Mouse (Mus musculus) midbrain, embryonic 16.5 days (tissue): ENCODE measurements around the gene LTO1. TPM values are rescaled to one million over a fixed set of nuclear protein-coding genes. Genes with fewer than 3 reads are reported as not detected.
"Not testable (repeated sequence)": the region's sequence is repeated elsewhere in the genome, so short reads cannot be mapped to it uniquely, and the experiment has no call there.

Experiments
- ATAC-seq: fragments of 200-750 bp; cut with Nextera tagmentation; 2 replicates; pipeline ENCODE4 v1.8.0; 2017; ENCODE audit warnings: moderate TSS enrichment
- H3K27ac ChIP-seq: fragments of 300-500 bp; sonication (generic); 2 replicates; pipeline ENCODE4 v1.5.1; 2014; ENCODE audit warnings: mild to moderate bottlenecking, low read length, mixed read lengths
- H3K27me3 ChIP-seq: fragments of 300-500 bp; sonication (generic); 2 replicates; pipeline ENCODE4 v1.6.1; 2014; ENCODE audit warnings: low read depth, low read length, mixed read lengths; ENCODE audit not compliant: control insufficient read depth, insufficient read depth
- H3K36me3 ChIP-seq: fragments of 300-500 bp; sonication (generic); 2 replicates; pipeline ENCODE4 v1.6.1; 2014; ENCODE audit warnings: mild to moderate bottlenecking, low read length, moderate library complexity, mixed read lengths; ENCODE audit not compliant: control insufficient read depth, insufficient read depth
- H3K4me1 ChIP-seq: fragments of 300-500 bp; sonication (generic); 2 replicates; pipeline ENCODE4 v1.6.1; 2014; ENCODE audit warnings: mild to moderate bottlenecking, low read length, mixed read lengths; ENCODE audit not compliant: control insufficient read depth, insufficient read depth
- H3K4me2 ChIP-seq: fragments of 300-500 bp; sonication (generic); 2 replicates; pipeline ENCODE4 v1.6.1; 2014; ENCODE audit warnings: mild to moderate bottlenecking, low read length, mixed read lengths
- H3K4me3 ChIP-seq: fragments of 300-500 bp; sonication (generic); 2 replicates; pipeline ENCODE4 v1.5.1; 2014; ENCODE audit warnings: low read depth, mild to moderate bottlenecking, low read length, moderate library complexity, mixed read lengths
- H3K9ac ChIP-seq: fragments of 300-500 bp; sonication (generic); 2 replicates; pipeline ENCODE4 v1.6.1; 2014; ENCODE audit warnings: low read depth, low read length, mixed read lengths
- H3K9me3 ChIP-seq: fragments of 300-500 bp; sonication (generic); replicated peaks from 2 replicates; pipeline ENCODE4 v1.6.1; 2014; ENCODE audit warnings: mild to moderate bottlenecking, low read length, mixed read lengths; ENCODE audit not compliant: control insufficient read depth, poor library complexity, severe bottlenecking
- WGBS: fragments of 180-500 bp; shearing (Covaris S2); extraction: QIAGEN DNeasy Blood & Tissue Kit; methylation state at CpG from one replicate; pipeline ENCODE4 v1.1.7; 2014; 5-methylcytosine and 5-hydroxymethylcytosine counted together
- polyA plus RNA-seq: library from polyadenylated mRNA; unstranded; fragments of >200 nt; fragmentation: Nextera tagmentation; extraction: Ambion mirVana; gene quantifications from 2 replicates; pipeline ENCODE4 v1.2.1, GENCODE M21; 2015

LTO1 gene
- polyA plus RNA-seq, 1 experiment from 2014 or later, result 31.1 TPM

DNA sequence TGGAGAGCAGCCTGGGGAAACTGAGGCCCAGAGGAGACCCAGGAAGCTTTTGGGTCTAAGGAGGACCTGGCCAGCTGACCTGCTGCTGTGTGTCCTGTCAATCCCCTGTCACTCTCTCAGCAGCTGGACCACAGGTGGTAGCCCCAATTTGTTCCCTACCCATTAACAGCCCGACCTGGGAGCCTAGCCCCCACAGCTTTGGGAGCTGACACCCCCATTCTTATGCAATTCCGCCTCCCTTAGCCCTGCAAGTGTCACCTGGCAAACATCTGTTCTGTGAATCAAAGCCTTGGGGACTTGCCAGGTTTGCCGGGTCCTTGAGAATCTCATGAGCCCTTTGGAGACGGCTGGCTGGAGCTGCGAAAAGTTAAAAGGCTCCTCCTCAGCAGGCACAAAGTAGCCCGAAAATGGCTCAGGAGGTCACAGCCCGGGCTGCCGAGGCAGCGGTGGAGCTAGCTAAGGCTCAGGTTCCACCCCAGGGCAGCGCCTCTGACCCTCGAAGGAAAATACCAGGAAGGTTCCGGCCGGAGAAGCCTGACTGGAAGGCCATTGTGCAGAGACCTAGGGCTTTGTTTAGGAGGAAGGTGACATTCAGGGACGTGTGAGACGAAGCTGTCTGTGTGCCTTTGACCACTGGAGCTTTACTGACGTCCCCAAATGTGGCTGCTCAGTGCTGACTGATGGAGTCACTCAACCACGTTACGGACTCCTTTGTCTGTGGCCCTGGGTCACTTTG is 26.2 kb upstream of the LTO1 start:
- WGBS, result 5% methylated on average over 18 of the region's 18 CpGs
- no peak for ATAC-seq
- no peak overlapping the region for H3K4me2 ChIP-seq

DNA sequence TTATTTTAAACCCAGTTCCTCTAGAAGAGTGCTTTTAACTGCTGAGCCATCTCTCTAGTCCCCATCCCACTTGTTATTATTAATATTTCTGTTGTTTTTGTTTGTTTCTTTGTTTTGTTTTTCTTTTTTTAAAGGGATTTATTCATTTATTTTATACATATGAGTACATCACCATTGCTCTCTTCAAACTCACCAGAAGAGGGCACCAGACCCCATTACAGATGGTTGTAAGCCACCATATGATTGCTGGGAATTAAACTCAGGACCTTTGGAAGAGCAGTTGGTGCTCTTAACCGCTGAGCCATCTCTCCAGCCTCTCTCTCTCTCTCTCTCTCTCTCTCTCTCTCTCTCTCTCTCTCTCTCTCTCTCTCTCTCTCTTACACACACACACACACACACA is 24.2 kb upstream of the LTO1 start:
- not testable (repeated sequence) for H3K36me3 ChIP-seq, ATAC-seq, H3K4me3 ChIP-seq, H3K4me1 ChIP-seq, H3K9me3 ChIP-seq, H3K27me3 ChIP-seq, H3K27ac ChIP-seq, H3K4me2 ChIP-seq, H3K9ac ChIP-seq
- WGBS, result 100% methylated on average over 1 of the region's 1 CpGs

More for the DNA sequence above, 26.2 kb upstream of the LTO1 start:
- Histone ChIP-seq H3K36me3 (no peaks in the 10 kb centered on the region), H3K4me1 (no peaks in the 10 kb centered on the region), H3K4me3 (no peak overlapping the region), H3K27ac (no peak overlapping the region), H3K9me3 (no peaks in the 10 kb centered on the region), H3K27me3 (no peaks in the 10 kb centered on the region; the same call in none of the 2 replicates), H3K9ac (no peak overlapping the region)

DNA sequence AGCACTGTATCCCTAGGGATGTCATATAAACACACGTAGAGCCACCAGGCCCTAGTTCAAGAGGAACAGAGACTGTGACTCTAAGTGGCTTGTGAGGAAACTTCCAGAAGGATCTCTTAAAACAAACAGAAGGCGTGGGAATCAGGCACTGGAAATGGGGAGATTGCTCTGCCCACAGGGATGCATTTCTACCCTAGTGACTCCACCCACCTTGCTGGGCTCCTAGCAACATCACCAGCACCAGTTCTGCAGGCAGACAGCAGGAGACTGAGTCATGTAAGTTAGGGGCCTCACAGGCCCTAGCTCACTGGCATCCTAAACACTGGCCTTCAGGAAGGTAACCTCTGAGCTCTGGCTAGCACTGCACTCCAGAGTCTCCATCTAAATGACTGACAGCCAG is 23.0 kb upstream of the LTO1 start:
- Histone ChIP-seq H3K27me3 (peaks cover 5% of the 10 kb centered on the region), H3K9me3 (no peaks in the 10 kb centered on the region), H3K36me3 (no peaks in the 10 kb centered on the region), H3K9ac (no peak overlapping the region), H3K4me1 (peaks cover 19% of the 10 kb centered on the region), H3K4me2 (no peak overlapping the region), H3K27ac (no peak overlapping the region), H3K4me3 (no peak overlapping the region)
- ATAC-seq, result no peak
- WGBS, result 86% methylated on average over 2 of the region's 2 CpGs

DNA sequence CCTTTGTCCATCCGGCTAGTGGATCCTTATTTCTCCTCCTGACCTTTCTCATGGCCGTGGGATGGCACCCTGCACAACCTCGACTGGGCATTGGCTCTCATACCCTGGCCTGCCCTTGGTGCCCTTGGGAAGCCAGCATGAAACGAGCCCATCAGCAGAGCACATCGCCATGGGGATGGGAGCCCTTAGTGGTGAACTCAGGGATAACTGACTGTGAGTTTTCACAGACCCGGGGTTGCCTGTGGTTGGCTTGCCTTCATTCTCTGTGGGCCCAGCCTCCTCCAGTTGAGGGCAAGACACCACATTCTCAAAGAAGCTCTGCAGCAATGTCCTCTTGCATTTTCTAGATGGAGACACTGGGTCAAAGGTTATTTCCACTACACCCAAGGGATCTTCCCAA is 22.6 kb upstream of the LTO1 start:
- Histone ChIP-seq H3K4me3 (no peak overlapping the region), H3K36me3 (no peaks in the 10 kb centered on the region), H3K9ac (no peak overlapping the region), H3K4me2 (no peak overlapping the region), H3K27ac (no peak overlapping the region), H3K4me1 (peaks cover 21% of the 10 kb centered on the region), H3K27me3 (peaks cover 5% of the 10 kb centered on the region), H3K9me3 (no peaks in the 10 kb centered on the region)
- no peak for ATAC-seq
- WGBS, result 53% methylated on average over 6 of the region's 6 CpGs

DNA sequence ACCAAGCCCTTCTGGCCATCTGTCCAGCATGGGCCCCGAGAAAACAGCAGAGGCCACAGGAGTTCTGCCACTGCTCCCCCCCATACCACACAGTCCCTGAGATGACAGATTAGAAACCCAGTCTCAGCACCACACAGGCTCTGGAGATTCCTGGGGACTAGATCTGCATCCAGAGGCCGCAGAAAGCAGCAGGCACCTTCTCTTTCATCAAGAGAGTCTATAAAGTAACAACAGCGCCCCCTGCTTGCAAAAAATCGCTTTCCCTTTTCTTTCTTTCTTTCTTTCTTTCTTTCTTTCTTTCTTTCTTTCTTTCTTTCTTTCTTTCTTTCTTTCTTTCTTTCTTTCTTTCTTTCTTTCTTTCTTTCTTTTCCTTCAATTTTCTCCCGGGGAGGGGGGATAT is 20.7 kb upstream of the LTO1 start:
- H3K4me2 ChIP-seq, result no peak overlapping the region; the same call in 1 of the 2 replicates

DNA sequence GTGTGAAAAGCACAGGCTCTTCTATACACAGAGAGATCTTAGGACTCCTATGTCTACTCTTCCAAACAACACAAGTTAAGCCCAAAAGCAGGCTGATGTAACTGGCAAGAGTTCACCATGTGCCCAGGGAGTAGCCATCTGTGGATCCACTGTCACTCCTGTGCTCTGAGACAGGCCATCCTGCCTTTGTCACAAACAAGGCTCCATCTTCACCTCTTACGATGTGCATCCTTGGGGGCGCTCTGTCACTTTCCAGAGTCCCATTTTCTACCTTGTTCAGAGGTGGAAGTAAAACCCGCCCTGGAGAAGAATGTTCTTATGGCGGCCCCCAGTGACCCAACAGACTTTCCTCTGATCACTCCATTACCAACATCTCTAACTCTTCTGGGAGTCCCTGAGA is 20.2 kb upstream of the LTO1 start:
- peaks cover 17% of the 10 kb centered on the region for H3K27me3 ChIP-seq
- H3K36me3 ChIP-seq, result no peaks in the 10 kb centered on the region
- 1% methylated on average over 4 of the region's 4 CpGs for WGBS
- no peak overlapping the region for H3K9ac ChIP-seq
- H3K27ac ChIP-seq, result no peak overlapping the region; the same call in 1 of the 2 replicates
- peaks cover 21% of the 10 kb centered on the region for H3K4me1 ChIP-seq
- H3K4me3 ChIP-seq, result peak overlapping the region; percentile 49
- H3K4me2 ChIP-seq, result peak overlapping the region; percentile 93
- no peaks in the 10 kb centered on the region for H3K9me3 ChIP-seq
- ATAC-seq, result no peak

More for the DNA sequence above, 20.7 kb upstream of the LTO1 start:
- Histone ChIP-seq H3K4me1 (peaks cover 21% of the 10 kb centered on the region), H3K9me3 (no peaks in the 10 kb centered on the region), H3K9ac (no peak overlapping the region), H3K36me3 (no peaks in the 10 kb centered on the region), H3K27me3 (peaks cover 16% of the 10 kb centered on the region), H3K4me3 (no peak overlapping the region), H3K27ac (no peak overlapping the region)
- no peak for ATAC-seq
- WGBS, result 3% methylated on average over 5 of the region's 5 CpGs

DNA sequence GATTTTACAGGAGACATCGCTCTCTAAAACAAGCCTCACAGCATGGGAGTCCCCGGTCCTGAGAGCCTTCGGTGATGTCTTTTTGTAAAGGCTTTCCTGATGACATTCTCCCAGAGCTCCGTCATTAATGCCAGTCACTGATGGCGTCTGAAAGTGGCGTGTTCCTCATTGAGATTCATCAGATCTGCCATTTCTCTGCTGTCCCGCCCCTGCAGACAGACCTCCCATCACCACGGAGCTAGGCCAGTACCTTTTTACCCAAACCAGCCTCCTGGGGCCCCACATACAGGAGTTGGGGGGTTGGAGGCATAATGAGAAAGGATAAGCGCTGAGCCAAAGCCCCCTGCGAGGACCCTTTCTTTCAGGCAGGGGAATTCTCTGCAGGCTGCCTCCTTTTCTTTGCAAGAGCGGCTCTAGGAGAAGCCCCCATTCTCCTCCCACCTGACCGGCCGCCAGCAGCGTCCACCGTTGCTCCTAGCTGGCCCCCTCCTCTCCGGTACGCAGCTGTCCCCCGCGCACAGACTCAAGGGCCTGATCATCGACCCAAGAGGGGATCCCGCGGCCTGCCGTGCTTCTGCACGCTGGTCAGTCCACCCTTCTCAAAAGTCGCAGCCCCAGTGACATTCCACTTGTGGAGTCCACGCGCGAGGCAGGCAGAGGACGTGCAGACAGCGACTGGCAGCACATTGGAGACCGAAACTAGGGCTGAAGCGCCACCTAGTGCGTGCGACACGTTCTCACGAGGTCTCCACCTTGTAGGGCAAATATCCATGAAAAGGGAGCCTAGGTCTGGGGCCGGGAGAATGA is 19.4 kb upstream of the LTO1 start:
- Histone ChIP-seq H3K9ac (peak overlapping the region; percentile 55), H3K36me3 (no peaks in the 10 kb centered on the region), H3K4me3 (peak overlapping the region; percentile 49), H3K27ac (no peak overlapping the region; the same call in 1 of the 2 replicates), H3K4me2 (peak overlapping the region; percentile 93), H3K27me3 (peaks cover 17% of the 10 kb centered on the region), H3K9me3 (no peaks in the 10 kb centered on the region), H3K4me1 (peaks cover 21% of the 10 kb centered on the region)
- ATAC-seq, result peak; percentile 83
- WGBS, result under 1% methylated on average over 37 of the region's 37 CpGs

DNA sequence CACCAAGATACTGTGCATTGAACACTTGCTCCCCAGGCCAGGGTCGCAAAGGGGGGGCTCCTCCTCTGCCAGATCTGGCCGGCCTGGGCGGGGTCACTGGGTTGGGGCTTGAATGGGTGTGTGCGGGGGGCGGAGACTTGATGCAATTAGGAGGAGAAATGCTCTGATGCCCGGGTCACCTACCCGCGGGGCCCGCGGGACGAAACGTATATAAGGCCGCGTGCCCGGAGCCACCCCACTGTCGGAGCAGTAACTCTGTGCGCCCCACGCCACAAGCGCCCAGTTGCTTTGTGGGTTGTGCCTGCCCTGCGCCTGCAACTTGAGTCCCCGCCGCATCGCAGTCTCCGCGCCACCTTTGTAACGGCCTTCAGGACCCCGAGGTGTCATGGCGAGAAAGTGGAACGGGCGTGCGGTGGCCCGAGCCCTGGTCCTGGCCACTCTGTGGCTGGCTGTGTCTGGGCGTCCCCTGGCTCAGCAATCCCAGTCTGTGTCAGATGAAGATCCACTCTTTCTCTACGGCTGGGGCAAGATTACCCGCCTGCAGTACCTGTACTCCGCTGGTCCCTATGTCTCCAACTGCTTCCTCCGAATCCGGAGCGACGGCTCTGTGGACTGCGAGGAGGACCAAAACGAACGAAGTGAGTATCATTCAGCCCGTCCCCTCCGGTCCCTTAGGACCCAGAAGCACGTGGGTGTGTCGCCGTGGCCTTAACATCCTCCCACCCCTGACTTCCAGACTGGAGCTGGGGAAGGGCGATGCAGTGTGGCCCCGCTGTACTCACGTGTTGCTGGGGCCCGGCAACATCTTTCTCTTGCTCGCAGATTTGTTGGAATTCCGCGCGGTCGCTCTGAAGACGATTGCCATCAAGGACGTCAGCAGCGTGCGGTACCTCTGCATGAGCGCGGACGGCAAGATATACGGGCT is 18.3 kb upstream of the LTO1 start, which contains the start of gene Fgf15:
Gene Fgf15 (plus strand): TSS at position 238 of the 925 bp plus-strand sequence.
- no peaks in the 10 kb centered on the region for H3K36me3 ChIP-seq
- H3K27ac ChIP-seq, result no peak within 1 kb of the TSS
- H3K9ac ChIP-seq, result peak within 1 kb of the TSS; percentile 57
- H3K4me1 ChIP-seq, result peaks cover 21% of the 10 kb centered on the region
- H3K4me3 ChIP-seq, result peak within 1 kb of the TSS; percentile 49
- peaks cover 17% of the 10 kb centered on the region for H3K27me3 ChIP-seq
- peak; percentile 29 for ATAC-seq
- peak within 1 kb of the TSS; percentile 93 for H3K4me2 ChIP-seq
- under 1% methylated on average over 65 of the region's 65 CpGs for whole genome bisulfite sequencing
- H3K9me3 ChIP-seq, result no peaks in the 10 kb centered on the region
